Mouse (Mus musculus) cerebellum, postnatal 10 days (tissue): ENCODE data around the gene Arhgef2.

ENCODE experiments used
- DNase-seq, 2 experiments: peaks; one replicate each; pipeline ENCODE4 v3.0.0; 2021; ENCODE audit warnings: mixed read lengths in 2 of 2

Gene Arhgef2

DNA sequence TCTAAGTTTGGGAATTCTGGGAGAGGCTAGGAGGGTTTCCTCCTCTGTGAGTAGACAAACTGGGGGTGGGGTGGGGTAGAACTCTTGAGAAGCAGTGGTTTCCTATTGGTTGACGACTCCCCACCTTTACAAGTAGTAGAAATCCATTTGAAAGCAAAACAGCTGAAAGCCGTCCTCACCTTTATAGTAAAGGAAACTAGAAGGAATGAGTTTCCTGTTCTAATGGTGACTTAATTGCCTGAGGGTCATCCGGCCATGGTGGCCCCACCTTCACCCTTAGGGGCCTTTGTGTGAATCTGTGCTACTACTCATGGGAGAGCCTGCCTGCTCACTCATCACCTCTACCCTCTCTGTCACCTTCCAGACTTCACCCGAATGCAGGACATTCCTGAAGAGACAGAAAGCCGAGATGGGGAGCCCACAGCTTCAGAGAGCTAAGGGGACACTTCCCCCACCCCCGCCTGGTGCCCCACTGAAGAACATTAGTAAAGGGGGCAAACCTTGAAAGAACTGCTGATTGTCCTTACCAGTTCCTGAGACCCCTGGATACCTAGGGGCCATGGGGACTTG, 40.7 kb downstream of the Arhgef2 start:
- DNase-seq, result no peak

DNA sequence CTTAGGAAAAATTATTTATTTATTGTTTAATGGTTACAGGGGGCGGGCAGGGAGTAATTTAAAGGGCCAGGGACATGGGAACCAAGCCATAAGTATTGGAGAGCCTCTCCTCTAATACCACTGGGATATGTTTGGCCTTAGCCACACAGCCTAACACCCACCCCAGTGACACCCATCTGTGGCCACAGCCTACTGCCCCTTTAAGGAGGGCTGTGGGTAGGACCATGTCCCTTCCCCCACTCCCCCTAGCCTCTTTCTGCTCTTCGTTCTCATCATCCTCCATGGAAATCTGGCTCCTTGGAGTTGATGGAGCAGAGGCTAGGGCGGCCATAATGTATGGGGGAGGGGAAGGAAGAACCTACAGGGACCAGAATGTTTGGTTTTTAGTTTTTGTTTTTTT, 41.3 kb downstream of the Arhgef2 start:
- DNase-seq, result no peak

DNA sequence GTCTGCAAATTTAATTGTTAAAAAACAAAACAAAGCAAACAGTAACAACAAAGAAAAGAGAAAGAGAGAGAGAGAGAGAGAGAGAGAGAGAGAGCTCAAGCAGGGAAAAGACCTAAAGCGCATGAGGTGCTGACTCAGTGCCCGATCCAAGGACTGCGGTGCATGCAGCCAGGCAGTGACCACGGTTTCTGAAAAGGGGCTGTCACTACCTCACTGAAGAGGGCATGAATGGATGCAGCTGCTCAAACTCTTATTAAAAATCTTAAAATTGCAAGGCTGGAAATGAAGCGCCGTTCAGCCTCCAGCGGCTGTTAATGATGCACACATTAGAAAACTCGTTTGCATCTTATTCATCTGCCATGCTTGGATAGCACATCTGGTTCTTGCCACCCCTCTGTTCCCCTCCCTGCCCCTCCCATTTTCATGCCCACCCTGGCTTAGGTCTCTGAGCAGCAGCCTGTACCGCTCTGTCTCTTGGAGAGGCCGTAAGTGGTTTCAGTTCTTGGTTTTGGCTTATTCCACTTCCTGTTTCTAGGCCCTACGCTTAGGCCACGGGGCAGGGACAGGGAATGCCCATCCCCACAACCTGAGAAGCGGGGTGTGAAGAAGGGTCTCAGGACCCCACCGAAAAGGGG, 42.1 kb downstream of the Arhgef2 start:
- DNase-seq, result no peak

DNA sequence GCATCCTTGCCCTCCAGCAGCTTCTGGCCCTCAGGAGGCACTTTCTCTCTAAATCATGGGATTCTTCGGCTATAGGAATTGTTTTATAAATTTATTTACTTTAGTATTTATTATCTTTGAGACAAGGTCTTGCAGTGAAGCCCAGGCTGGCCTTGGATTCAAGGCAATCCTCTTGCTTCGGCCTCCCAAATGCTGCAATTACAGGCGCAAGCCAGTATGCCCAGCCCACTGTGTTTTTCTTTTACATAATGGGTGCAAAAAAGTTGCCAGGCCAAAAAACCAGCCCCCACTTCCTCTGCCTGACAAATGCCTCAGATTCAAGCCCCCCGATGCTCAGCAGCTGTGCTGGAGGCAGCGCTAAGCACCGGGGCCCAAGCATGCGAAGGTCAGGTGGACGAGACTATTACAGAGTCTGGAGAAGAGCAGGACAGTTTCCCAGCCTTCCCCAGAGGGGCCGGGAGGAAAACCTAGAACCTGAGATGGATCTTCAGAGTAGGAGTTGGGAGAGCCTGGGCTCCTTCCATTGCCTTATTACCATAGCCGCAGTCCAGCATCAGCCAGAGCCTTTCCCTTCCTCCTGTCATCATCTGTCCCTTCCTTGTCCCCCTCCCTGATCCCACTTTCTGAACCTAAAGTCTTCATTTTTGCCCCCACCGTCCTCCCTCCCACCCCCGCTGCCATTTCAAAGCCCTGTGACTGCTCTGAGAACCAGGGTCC, 42.8 kb downstream of the Arhgef2 start:
- peak in 1 of 2 experiments; percentile 6 for DNase-seq

DNA sequence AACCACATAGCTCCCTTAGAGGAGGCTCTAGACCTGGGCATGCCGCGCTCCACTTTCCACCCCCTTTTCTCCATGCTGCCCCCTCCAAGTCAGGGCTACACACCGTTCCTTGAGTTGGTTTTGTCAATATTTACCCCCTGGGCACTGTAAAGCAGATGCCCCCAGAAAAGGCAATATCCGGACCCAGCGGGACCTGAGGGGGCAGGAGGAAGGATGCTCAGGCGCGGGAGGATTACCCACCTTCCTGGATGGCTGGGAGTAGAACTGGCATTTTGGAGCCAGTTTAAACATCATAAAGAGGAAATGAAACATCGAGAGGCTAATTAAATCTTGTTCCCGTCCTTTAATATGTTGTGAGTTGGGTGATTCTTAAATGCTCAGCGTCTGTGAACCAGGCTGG, 43.4 kb downstream of the Arhgef2 start:
- DNase-seq, result peak in 1 of 2 experiments; percentile 6

DNA sequence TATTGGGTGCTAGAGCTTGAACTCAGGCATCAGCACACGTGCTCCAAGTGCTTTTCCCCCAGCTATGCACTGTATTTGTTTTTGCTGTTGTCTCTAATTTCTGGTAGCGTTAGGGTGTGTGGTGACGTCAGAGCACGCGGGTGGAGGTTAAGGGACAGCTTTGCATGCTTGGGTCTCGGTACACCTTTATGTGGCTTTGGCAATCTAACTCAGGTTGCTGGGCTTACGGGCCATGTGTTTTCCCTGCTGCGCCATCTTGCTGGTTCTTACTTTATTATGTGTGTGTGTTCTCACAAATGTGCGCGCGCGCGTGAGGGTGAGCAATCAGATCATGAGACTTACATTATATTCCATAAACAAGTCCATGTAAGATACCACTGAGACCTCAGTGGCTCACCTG, 44.2 kb downstream of the Arhgef2 start:
- no peak for DNase-seq

DNA sequence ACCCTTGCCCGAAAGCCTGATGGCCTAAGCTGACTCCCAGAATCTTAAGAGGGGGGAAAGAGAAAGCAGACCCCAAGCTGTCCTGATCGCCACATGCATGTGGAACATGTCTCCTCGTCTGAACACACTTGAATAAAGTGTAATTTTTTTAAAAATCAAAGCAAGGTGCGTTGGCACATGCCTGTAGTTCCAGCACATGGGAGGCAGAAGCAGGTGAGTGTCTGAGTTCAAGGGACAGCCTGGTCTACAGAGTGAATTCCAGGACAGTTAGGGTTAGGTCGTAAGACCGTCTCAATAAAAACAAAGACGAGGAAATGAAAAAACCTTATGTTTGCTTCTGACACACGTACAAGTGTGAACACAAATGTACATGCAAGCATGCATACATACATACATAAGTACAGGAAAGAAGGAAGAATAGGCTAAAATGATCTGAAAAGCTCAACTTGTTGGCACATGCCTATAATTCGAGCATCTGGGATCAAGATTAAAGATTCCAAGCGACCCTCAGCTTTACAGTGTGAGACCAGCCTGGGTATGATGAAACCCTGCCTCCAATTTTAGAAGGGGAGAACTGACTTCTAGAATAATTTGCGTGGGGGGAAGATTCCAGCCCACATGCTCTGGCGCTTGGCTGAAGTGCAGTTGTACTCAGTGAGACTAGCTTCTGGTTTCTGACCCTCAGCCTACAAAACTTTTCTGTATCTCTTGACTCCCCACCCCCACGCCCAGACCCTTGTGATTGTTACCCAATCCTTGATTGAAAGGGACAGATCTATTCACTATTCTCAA, 45.1 kb downstream of the Arhgef2 start:
- peak in 1 of 2 experiments; percentile 8 for DNase-seq

DNA sequence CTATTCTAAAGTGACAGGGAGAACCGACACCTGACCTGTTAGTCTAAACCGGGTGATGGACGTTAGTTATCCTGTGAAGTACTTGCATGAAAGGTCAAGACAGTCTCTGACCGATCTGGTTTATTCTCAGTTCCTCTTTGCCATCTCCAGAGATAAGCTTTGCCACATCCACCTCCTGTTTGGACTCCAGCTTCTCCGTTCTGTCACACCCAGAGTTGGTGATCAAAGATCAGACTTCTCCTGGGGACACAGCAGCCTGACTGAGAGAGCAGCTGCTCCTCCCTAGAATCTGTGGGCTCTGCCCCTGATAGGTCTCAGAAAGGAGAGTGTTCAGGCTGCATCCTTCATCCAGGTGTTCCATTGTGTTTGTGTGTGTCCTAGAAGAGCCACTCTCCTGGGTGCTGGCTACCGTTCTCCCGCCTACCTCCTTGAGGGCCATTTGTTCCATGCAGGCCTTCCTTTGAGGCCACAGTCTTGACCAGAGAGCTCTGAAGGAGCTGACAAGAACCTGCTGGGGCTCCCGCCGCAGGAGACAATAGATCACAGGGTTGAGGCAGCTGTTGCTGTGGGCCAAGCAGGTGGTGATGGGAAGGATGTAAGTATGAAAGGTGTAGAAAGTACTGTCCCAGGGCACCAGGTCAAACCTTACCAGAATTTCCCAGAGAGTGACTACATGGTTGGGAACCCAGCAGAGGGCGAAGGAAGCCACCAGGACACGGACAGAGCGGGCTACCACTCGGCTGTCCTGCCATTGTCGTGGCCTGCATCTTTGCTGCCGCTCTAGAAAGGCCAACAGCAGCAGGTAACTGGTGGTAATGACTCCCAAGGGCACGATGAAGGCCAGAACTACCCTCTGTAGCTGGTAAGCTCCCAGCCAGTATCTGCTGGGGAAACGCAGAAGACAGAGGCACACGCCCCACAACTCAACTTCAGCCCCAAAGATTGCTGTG, 46.2 kb downstream of the Arhgef2 start:
- DNase-seq, result peak in 1 of 2 experiments; percentile 3

DNA sequence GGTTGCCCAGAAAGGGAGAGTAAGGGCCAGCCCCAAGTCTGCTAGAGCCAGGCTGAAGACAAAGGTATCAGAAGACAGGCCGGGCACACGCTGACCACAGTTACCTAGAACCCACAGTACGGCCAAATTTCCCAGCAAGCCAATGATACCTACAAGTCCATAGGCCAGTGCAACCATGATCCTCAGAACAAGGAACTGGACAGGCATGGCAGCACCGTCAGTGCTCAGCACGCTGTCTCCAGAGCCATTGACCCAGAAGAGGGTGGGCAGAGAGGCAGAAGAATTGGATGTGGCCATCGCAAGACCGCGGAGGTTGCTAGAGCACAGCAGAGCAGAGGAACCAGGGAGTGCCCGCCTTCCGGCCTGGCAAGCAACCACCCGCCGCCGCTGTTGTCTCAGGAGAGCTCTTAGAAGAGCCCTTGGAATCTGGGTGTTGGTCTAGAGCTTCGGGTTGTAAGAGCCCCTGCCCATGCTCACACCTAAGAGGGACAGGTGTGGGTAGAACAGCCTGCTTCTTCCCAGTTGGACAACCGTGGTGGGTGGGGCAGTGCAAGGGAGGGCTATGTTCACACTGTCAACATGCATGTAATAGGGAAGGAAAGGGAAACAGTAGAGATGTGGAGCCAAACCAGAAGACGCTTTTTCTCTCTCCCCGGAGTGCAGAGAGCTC, 47.2 kb downstream of the Arhgef2 start, which contains the start of gene Rxfp4:
Gene Rxfp4 (minus strand): TSS at position 297 of the 670 bp plus-strand sequence.
- DNase-seq, result no peak

DNA sequence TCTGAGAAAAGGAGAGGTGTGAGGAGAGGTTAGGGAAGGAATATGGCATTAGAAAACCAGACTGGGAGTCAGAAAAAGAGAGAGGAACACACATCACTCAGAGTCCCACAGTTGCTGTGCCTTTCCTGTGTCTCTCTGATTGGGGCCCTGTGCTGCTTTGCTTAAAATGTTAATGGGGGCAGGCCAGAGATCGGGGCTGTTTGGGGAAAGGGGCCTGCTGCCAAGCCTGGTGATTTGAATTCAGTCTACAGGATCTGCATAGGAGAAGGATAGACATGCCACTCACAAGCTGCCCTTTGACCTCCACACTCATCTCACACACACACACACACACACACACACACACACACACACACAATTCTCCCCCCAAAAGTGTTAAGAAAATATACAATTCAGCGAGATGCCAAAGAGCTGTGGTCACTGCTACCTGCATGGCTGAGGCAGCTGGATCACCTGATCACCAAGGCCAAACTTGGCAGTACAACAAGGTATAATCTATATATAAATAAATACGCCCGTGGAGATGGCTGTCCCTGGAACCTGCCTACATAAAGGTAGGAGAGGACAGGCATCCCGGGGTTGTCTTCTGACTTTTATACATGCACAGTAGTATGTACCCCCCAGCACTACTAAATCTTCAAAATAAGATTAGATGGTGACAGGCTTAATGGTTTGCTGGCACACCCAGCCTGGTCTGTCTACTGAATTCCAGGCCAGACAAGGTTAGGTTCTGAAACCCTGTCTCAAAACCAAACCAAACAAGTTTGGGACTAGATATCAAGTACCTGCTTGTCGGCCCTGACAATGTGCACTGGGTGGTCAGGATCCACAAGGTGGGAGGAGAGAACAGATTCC, 48.0 kb downstream of the Arhgef2 start:
- no peak for DNase-seq

DNA sequence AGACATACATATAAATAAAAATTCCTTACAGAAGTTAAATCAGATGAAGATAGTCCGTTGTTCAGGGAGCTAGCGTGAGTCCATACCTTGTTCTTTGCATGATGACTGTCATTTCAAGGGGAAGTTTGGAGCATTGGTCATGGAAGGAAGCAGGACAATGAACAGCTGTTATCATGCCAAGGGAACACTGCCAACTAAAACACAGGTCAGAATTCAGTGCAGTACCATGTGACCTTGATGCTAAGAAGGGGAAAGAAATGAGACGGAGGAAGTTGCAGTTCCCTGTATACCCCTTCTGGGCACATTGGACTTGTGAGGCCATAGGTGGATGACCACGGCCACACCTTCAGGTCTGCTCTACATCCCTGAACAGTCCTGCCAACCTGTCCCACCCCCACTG, 48.9 kb downstream of the Arhgef2 start:
- DNase-seq, result peak in 1 of 2 experiments; percentile 3

DNA sequence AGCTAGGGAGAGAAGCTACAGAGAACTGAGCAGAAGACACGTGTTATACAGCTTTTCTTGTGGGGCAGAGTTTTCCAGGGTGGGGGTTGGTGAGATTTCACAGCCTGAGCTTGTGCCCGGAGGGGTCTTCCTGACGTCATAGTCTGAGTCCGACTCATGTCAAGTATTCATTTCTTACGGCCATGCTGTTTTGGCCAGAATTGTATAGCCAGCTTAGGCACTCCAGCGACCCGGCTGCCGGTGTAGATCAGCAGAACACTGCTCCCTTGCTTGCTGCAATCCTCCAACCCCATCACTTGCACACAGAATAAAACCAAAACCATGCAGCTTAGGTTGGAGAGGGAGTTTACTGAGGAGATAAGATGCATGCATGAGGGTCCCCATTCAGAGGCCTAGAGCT, 49.9 kb downstream of the Arhgef2 start:
- DNase-seq, result no peak

DNA sequence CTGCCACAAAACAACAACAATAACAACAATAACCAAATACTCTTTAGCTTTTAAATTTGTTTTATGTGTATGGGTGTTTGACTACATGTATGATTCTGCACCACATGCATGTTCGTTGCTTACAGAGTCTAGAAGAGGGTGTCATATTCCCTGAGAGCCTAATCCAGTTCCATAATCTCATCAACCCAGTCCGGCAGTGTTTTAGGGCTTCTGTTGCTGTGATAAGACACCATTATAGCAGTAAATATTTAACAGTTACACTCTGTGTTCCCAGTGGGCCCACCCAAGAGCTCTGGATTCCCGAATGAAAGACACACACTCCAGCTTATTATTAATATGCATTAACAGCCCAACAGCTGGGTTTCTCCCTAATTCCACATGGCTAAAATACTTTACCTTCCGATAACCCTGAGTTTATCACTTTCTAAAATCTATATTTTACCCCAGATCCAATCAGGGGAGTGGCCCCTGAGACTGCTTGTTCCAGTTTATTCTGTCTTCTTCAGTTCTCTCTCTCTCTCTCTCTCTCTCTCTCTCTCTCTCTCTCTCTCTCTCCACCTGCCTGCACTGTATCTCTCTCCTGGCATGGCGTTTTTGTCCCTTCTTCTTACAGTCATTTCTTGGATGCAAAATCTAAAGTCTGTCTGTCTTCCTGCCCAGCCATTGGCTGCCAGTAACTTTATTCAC, 52.8 kb downstream of the Arhgef2 start:
- no peak for DNase-seq

DNA sequence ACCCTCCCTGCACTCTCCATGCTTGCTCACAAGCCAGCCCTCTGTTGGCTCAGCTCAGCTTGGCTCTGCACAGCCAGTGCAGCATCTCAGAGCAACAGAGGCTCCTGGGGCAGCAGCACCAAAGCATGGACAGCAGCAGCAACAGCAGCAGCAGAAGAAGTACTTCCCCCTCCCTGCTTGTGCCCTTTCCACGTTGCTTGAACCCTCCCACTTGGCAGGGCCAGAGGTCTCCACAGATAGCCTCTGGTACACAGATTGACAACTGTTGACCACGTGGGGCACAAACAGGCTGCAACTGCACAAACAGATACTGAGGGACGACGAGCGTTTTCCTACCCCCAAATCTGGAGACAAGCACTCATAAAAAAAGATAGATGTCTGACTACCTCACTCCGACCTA, 54.0 kb downstream of the Arhgef2 start:
- DNase-seq, result no peak

DNA sequence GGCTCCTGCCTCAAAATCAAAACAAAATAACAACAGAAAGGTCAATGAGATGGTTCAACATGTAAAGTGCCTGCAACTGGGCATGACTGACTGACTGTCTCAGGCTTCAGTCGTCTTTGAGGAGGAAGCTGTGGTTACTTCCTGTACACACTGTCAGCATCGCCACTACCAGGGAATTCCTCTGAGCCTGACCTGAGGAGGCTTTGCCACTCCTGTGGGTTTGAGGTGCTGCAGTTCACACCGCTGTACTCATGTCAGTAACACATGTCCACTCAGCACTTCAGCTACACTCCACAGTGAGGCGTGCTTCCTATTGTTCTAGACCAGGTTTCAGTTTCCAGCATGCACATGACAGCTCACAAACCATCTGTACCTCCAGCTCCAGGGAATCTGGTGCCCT, 58.3 kb downstream of the Arhgef2 start:
- no peak for DNase-seq

DNA sequence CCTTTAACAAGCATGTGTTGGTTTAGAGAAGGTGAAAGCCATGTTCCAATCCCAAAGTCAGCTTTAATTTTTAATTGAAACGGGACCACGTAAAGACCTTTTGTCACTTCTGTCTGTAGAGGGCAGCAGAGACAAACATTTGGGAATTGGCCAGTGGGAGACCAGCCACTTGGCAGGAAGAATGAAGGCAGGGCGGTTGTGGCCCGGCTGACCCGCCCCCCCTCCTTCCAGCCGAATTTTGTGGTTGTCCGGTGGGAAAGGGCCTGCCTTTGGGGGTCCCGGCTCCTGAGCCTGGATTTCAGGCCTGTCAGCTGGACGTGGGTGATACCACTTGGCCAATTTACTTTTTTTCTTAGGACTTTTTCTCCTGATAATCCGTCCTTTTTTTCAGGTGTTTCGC, 71.6 kb downstream of the Arhgef2 start:
- DNase-seq, result peak; percentile 90 to 94

DNA sequence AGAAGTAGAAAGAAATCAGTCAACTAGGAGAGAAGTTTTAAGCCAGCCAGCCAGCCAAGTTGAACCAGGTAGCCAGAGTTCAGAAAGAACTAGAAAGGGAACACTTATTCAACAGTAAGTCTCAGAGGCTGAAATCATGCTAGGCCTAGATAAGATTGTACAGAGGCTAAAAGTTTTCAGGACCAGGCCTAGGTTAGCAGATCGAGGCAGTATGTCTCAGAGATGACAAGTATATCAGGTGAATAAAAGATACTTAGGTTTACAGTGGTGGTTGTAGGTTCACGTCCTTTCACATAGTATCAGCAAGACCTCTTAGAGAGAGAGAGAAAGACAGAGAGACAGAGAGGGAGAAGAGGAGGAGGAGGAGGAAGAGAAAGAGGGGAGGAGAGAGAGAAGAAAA, 78.0 kb downstream of the Arhgef2 start:
- no peak for DNase-seq

DNA sequence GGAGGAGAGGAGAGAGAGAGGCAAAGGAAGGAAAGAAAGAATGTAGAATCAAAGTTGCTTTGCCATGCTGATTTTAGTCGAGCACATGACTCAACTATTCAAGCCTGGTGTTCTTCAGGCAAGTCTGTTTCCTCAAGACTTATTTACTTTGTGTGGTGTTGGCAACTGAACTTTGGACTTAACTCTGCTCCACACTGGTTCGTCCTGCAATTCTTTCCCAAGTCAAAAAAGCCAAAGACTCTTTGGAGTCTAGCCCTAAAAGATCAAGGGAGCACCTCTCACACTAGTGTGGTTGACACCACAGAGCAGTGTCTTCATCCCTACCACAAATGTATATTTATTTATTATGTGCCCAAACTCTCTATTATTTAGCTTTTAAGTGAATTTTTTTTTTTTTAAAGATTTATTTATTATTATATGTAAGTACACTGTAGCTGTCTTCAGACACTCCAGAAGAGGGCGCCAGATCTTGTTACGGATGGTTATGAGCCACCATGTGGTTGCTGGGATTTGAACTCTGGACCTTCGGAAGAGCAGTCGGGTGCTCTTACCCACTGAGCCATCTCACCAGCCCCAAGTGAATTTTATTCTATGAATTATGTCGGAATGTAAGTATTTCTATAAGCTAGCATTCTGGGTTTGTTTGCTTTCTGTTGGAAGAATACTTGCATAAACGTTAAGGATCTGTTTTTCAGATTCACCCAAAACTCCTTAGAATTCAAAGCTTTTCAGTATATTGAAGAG, 78.6 kb downstream of the Arhgef2 start:
- no peak for DNase-seq
